In genomic region chr2:165234613-165235291, GRCm38 (mm10) we compare ENCODE assay signal across 9 mouse cellular contexts. TPM values are rescaled to one million over a fixed set of nuclear protein-coding genes. Genes with fewer than 3 reads are reported as not detected.
DNase-seq lines count a peak whose midpoint lies in the region; ATAC-seq and TF ChIP-seq lines count a peak whose summit lies in the region.
"Had no signal": no experiment of that assay in that cellular context is flagged by ENCODE, and none has a peak within 500 bp of the region (broad histone marks: within the 10 kb centered on the region; RNA-seq: fewer than 3 reads in every experiment).

Gene Cdh22, minus strand, starts transcription at chr2:165234853.

- no peaks in the 10 kb centered on the region for H3K9me3 ChIP-seq in forebrain, embryonic 10.5 days
- no peaks in the 10 kb centered on the region for H3K9me3 ChIP-seq in heart, embryonic 14.5 days (ENCODE audit: control insufficient read depth, low read length)
- H3K9me3 ChIP-seq in midbrain, embryonic 16.5 days (replicated peaks; ENCODE audit: control insufficient read depth, low read length, poor library complexity, severe bottlenecking), result no peaks in the 10 kb centered on the region
- no peaks in the 10 kb centered on the region for H3K9me3 ChIP-seq in stomach, embryonic 16.5 days (replicated peaks; ENCODE audit: control insufficient read depth, low read length)

- peaks cover 100% of the 10 kb centered on the region for H3K27me3 ChIP-seq in forebrain, embryonic 10.5 days (ENCODE audit: poor library complexity, severe bottlenecking)
- H3K27me3 ChIP-seq in heart, embryonic 14.5 days (ENCODE audit: control insufficient read depth, insufficient read depth, low read length), result peaks cover 98% of the 10 kb centered on the region
- peaks cover 27% of the 10 kb centered on the region for H3K27me3 ChIP-seq in liver, adult 2 months (ENCODE audit: control insufficient read depth, insufficient read depth, low read length)
- H3K27me3 ChIP-seq in midbrain, embryonic 16.5 days (ENCODE audit: control insufficient read depth, insufficient read depth, low read depth, low read length), result peaks cover 7% of the 10 kb centered on the region
- peaks cover 96% of the 10 kb centered on the region for H3K27me3 ChIP-seq in stomach, embryonic 16.5 days (ENCODE audit: control insufficient read depth, insufficient read depth, low read length)

- TF ChIP-seq CTCF in bone marrow macrophage, adult 2 months (IDR thresholded peaks at IDR 0.05; ENCODE audit: low read depth, low read length), result no peak
- TF ChIP-seq CTCF in liver, adult 2 months (IDR thresholded peaks at IDR 0.05; ENCODE audit: low read depth, low read length), result peak; percentile 38

- H3K36me3 ChIP-seq in forebrain, embryonic 10.5 days (replicated peaks), result no peaks in the 10 kb centered on the region
- no peaks in the 10 kb centered on the region for H3K36me3 ChIP-seq in heart, embryonic 14.5 days (ENCODE audit: control insufficient read depth, insufficient read depth, low read length)
- H3K36me3 ChIP-seq in liver, adult 2 months (ENCODE audit: control insufficient read depth, insufficient read depth, low read length), result no peaks in the 10 kb centered on the region
- H3K36me3 ChIP-seq in midbrain, embryonic 16.5 days (ENCODE audit: control insufficient read depth, insufficient read depth, low read length), result no peaks in the 10 kb centered on the region
- no peaks in the 10 kb centered on the region for H3K36me3 ChIP-seq in stomach, embryonic 16.5 days (ENCODE audit: control insufficient read depth, insufficient read depth, low read length)

- under 1% methylated on average over 45 of the region's 60 CpGs for WGBS in forebrain, embryonic 10.5 days
- WGBS in heart, embryonic 14.5 days, result under 1% methylated on average over 38 of the region's 60 CpGs
- 2% methylated on average over 49 of the region's 60 CpGs for WGBS in liver, adult 2 months
- WGBS in midbrain, embryonic 16.5 days, result 1% methylated on average over 44 of the region's 60 CpGs
- WGBS in stomach, embryonic 16.5 days, result 1% methylated on average over 45 of the region's 60 CpGs

- no peaks in the 10 kb centered on the region for H3K79me2 ChIP-seq in liver, adult 2 months (ENCODE audit: control insufficient read depth, insufficient read depth, low read length)

- H3K4me1 ChIP-seq in bone marrow macrophage, adult 2 months (ENCODE audit: control insufficient read depth, insufficient read depth, low read length), result no peaks in the 10 kb centered on the region
- H3K4me1 ChIP-seq in forebrain, embryonic 10.5 days, result peaks cover 63% of the 10 kb centered on the region
- H3K4me1 ChIP-seq in heart, embryonic 14.5 days (ENCODE audit: control insufficient read depth in 2 of 2, insufficient read depth in 2 of 2, low read length in 2 of 2), result peaks cover 0 to 18% of the 10 kb centered on the region in 2 experiments; a peak in 3 of 4 replicates
- H3K4me1 ChIP-seq in liver, adult 2 months (ENCODE audit: control insufficient read depth, insufficient read depth, low read length), result no peaks in the 10 kb centered on the region
- H3K4me1 ChIP-seq in midbrain, embryonic 16.5 days (ENCODE audit: control insufficient read depth, insufficient read depth, low read length), result peaks cover 27% of the 10 kb centered on the region
- H3K4me1 ChIP-seq in stomach, embryonic 16.5 days (ENCODE audit: control insufficient read depth, insufficient read depth, low read length), result peaks cover 8% of the 10 kb centered on the region; the same call in 1 of the 2 replicates

- TF ChIP-seq POLR2A in bone marrow macrophage, adult 2 months (IDR thresholded peaks at IDR 0.05; ENCODE audit: borderline replicate concordance, low read depth, low read length), result no peak
- no peak for TF ChIP-seq POLR2A in liver, adult 2 months (IDR thresholded peaks at IDR 0.05; ENCODE audit: extremely low read depth, insufficient read depth, low read length)

- DNase-seq in CD4-positive helper T cell, adult 2 months (ENCODE audit: low read depth, low spot score), result peak; percentile 9
- peak; percentile 80 for DNase-seq in forebrain, embryonic 10.5 days (ENCODE audit: extremely low spot score, low spot score)
- DNase-seq in kidney, postnatal 25 days, result peak; percentile 40 to 50
- DNase-seq in liver, adult 2 months (ENCODE audit: extremely low read depth, low read depth, low spot score), result no peak

- peak within 1 kb of the TSS; percentile 41 for H3K4me3 ChIP-seq in bone marrow macrophage, adult 2 months (ENCODE audit: insufficient read depth, low read length)
- peak within 1 kb of the TSS; percentile 77 for H3K4me3 ChIP-seq in forebrain, embryonic 10.5 days
- peak within 1 kb of the TSS; percentile 49 to 59 for H3K4me3 ChIP-seq in heart, embryonic 14.5 days (ENCODE audit: control insufficient read depth in 1 of 2, insufficient read depth in 1 of 2, low read depth in 1 of 2, low read length in 2 of 2)
- H3K4me3 ChIP-seq in liver, adult 2 months (ENCODE audit: insufficient read depth, low read depth, low read length), result peak within 1 kb of the TSS; percentile 25; the same call in 1 of the 2 replicates
- peak within 1 kb of the TSS; percentile 59 for H3K4me3 ChIP-seq in midbrain, embryonic 16.5 days (ENCODE audit: low read depth, low read length)
- peak within 1 kb of the TSS; percentile 59 for H3K4me3 ChIP-seq in stomach, embryonic 16.5 days (replicated peaks; ENCODE audit: low read length)

- ATAC-seq in heart, embryonic 14.5 days (ENCODE audit: insufficient number of reproducible peaks, insufficient read depth, low FRiP score, low read depth), result peak; percentile 38; the same call in 1 of the 2 replicates
- ATAC-seq in midbrain, embryonic 16.5 days, result peak; percentile 80
- peak; percentile 58 for ATAC-seq in stomach, embryonic 16.5 days (ENCODE audit: insufficient read depth, low FRiP score)

- peak within 1 kb of the TSS; percentile 62 for H3K9ac ChIP-seq in heart, embryonic 14.5 days (ENCODE audit: low read length)
- H3K9ac ChIP-seq in liver, adult 2 months (ENCODE audit: low read depth, low read length), result no peak within 1 kb of the TSS
- peak within 1 kb of the TSS; percentile 83 for H3K9ac ChIP-seq in midbrain, embryonic 16.5 days (ENCODE audit: low read depth, low read length)
- H3K9ac ChIP-seq in stomach, embryonic 16.5 days (ENCODE audit: low read length), result peak within 1 kb of the TSS; percentile 66

- no peak within 1 kb of the TSS for H3K27ac ChIP-seq in bone marrow macrophage, adult 2 months (ENCODE audit: insufficient read depth, low read depth, low read length)
- peak within 1 kb of the TSS; percentile 88 for H3K27ac ChIP-seq in forebrain, embryonic 10.5 days
- H3K27ac ChIP-seq in heart, embryonic 14.5 days (replicated peaks in 1 of 2; ENCODE audit: control insufficient read depth in 1 of 2, insufficient read depth in 1 of 2, low read depth in 2 of 2, low read length in 2 of 2), result no peak within 1 kb of the TSS
- no peak within 1 kb of the TSS for H3K27ac ChIP-seq in liver, adult 2 months (replicated peaks; ENCODE audit: insufficient read depth, low read depth, low read length)
- peak within 1 kb of the TSS; percentile 75 for H3K27ac ChIP-seq in midbrain, embryonic 16.5 days (ENCODE audit: low read length)
- no peak within 1 kb of the TSS for H3K27ac ChIP-seq in stomach, embryonic 16.5 days (ENCODE audit: low read length)

- peak within 1 kb of the TSS; percentile 96 for H3K4me2 ChIP-seq in heart, embryonic 14.5 days (ENCODE audit: low read length)
- peak within 1 kb of the TSS; percentile 93 for H3K4me2 ChIP-seq in midbrain, embryonic 16.5 days (ENCODE audit: low read length)
- peak within 1 kb of the TSS; percentile 98 for H3K4me2 ChIP-seq in stomach, embryonic 16.5 days (ENCODE audit: low read depth, low read length)

RNA-seq across cellular contexts. Expression of gene Cdh22, which starts in this region (rescaled TPM):
- not detected in 2 replicates for polyA plus RNA-seq in bone marrow macrophage, adult 2 months (2012; ENCODE audit: insufficient read depth, insufficient read length, missing spikeins)
- 2.8 and 3.1 TPM in 2 replicates for polyA plus RNA-seq in forebrain, embryonic 10.5 days (2016; fragmentation: Nextera tagmentation; extraction: Ambion mirVana)
- 0.11 TPM in 1 of 2 replicates, not detected in the other for polyA plus RNA-seq in heart, embryonic 14.5 days (2014; fragmentation: Nextera tagmentation; extraction: Ambion mirVana)
- under 0.01 TPM in 1 of 2 replicates, not detected in the other for total RNA-seq in liver, adult 2 months (2014; rRNA removed)
- not detected in 2 replicates for polyA plus RNA-seq in liver, adult 2 months (2012; rRNA removed)
- polyA plus RNA-seq in midbrain, embryonic 16.5 days (2015; fragmentation: Nextera tagmentation; extraction: Ambion mirVana), result 13.9 and 15.4 TPM in 2 replicates
- polyA plus RNA-seq in stomach, embryonic 16.5 days (2015; fragmentation: Nextera tagmentation; extraction: Ambion mirVana), result 0.19 and 0.21 TPM in 2 replicates
- total RNA-seq: MEL had no signal

Comparison
In these comparisons a context has a peak if more than half of its experiments do, and no peak if none do; other contexts are left out.
1. Peak in ATAC-seq, H3K4me3 ChIP-seq, H3K9ac ChIP-seq and H3K4me2 ChIP-seq in heart, embryonic 14.5 days; RNA of the gene not detected or under 1 TPM.
2. Peak in ATAC-seq, H3K4me3 ChIP-seq, H3K9ac ChIP-seq and H3K4me2 ChIP-seq in stomach, embryonic 16.5 days; RNA of the gene not detected or under 1 TPM.
3. H3K27ac ChIP-seq: peak in forebrain, embryonic 10.5 days (single experiment) and midbrain, embryonic 16.5 days (single experiment); none in bone marrow macrophage, adult 2 months (single experiment), heart, embryonic 14.5 days (0 of 2), liver, adult 2 months (single experiment) and stomach, embryonic 16.5 days (single experiment).
4. H3K4me3 ChIP-seq: peak in every context shown above with its lines; median percentile 77 in forebrain, embryonic 10.5 days; 59 in midbrain, embryonic 16.5 days; 59 in stomach, embryonic 16.5 days; 54 in heart, embryonic 14.5 days; 41 in bone marrow macrophage, adult 2 months; 25 in liver, adult 2 months.
5. Peak in every context shown above with its lines, with median percentiles within 50 percentile points of each other: ATAC-seq and H3K4me2 ChIP-seq.